Mouse (Mus musculus) CH12.LX (cell line): Measurements from ENCODE around the gene Ncor2. TPM values are rescaled to one million over a fixed set of nuclear protein-coding genes. Genes with fewer than 3 reads are reported as not detected.

Experiments used
- DNase-seq: peaks from one replicate; pipeline ENCODE4 v3.0.0-alpha.2; 2013; ENCODE audit errors: extremely low read depth
- H3K27ac ChIP-seq: 2 replicates; pipeline ENCODE4 v1.5.1; 2012; ENCODE audit warnings: low read depth, mild to moderate bottlenecking, control low read depth, moderate library complexity; ENCODE audit not compliant: insufficient read depth
- H3K27me3 ChIP-seq: replicated peaks from 2 replicates; pipeline ENCODE3; 2012; ENCODE audit warnings: inconsistent platforms
- H3K36me3 ChIP-seq, 2 experiments: replicated peaks in 1 of 2; 2 replicates each; pipeline versions ENCODE3 to v1.6.1; 2012; ENCODE audit warnings: inconsistent platforms in 1 of 2, low read length in 1 of 2, mild to moderate bottlenecking in 1 of 2, mixed read lengths in 1 of 2, moderate library complexity in 1 of 2; ENCODE audit not compliant: control insufficient read depth in 1 of 2, insufficient read depth in 1 of 2
- H3K4me1 ChIP-seq, 2 experiments: 2 replicates each; pipeline ENCODE4 v1.6.1; 2012; ENCODE audit warnings: inconsistent platforms in 1 of 2, moderate library complexity in 1 of 2; ENCODE audit not compliant: insufficient read depth in 2 of 2, control insufficient read depth in 1 of 2
- H3K4me2 ChIP-seq: 2 replicates; pipeline ENCODE4 v1.6.1; 2012; ENCODE audit warnings: low read depth, mild to moderate bottlenecking, control low read depth; ENCODE audit not compliant: poor library complexity, insufficient read depth, severe bottlenecking
- H3K4me3 ChIP-seq, 3 experiments: fragments of 150-350 bp in 1 of 3; sonication (generic) in 1 of 3; replicated peaks in 1 of 3; 2 replicates each; pipeline versions ENCODE3 to v1.5.1; 2011 to 2012; ENCODE audit warnings: low read depth in 2 of 3, low read length in 2 of 3, mild to moderate bottlenecking in 2 of 3, moderate library complexity in 2 of 3, control low read depth in 1 of 3, improper control_type of control experiment in 1 of 3, inconsistent platforms in 1 of 3, mixed read lengths in 1 of 3; ENCODE audit not compliant: poor library complexity in 1 of 3
- H3K79me2 ChIP-seq: replicated peaks from 2 replicates; pipeline ENCODE4 v1.6.1; 2012; ENCODE audit warnings: mild to moderate bottlenecking, moderate library complexity; ENCODE audit not compliant: control insufficient read depth, poor library complexity, insufficient read depth, severe bottlenecking; ENCODE audit errors: extremely low read depth
- H3K9ac ChIP-seq: 2 replicates; pipeline ENCODE4 v1.6.1; 2012; ENCODE audit warnings: low read depth, mild to moderate bottlenecking, control low read depth, moderate library complexity; ENCODE audit not compliant: insufficient read depth
- H3K9me3 ChIP-seq: replicated peaks from 2 replicates; pipeline ENCODE3; 2012; ENCODE audit warnings: low read length, inconsistent platforms, mixed read lengths
- CHD1 ChIP-seq: IDR thresholded peaks from 2 replicates; pipeline ENCODE4 v1.6.1; 2012; ENCODE audit warnings: low read depth, low read length, improper control_type of control experiment, inconsistent platforms
- CTCF ChIP-seq, 2 experiments: IDR thresholded peaks in 1 of 2; conservative IDR thresholded peaks in 1 of 2; 2 replicates each; pipeline ENCODE4 v1.5.1; 2011 to 2012; ENCODE audit warnings: low read depth in 2 of 2, low read length in 2 of 2, improper control_type of control experiment in 1 of 2, inconsistent platforms in 1 of 2, mild to moderate bottlenecking in 1 of 2, moderate library complexity in 1 of 2
- E2F4 ChIP-seq: IDR thresholded peaks from 2 replicates; pipeline ENCODE4 v1.6.1; 2011; ENCODE audit warnings: low read depth, low read length, improper control_type of control experiment; ENCODE audit not compliant: insufficient replicate concordance
- ELF1 ChIP-seq: IDR thresholded peaks from 2 replicates; pipeline ENCODE4 v1.6.1; 2014; ENCODE audit warnings: low read depth, mild to moderate bottlenecking, inconsistent platforms, low read length, improper control_type of control experiment
- EP300 ChIP-seq: IDR thresholded peaks from 2 replicates; pipeline ENCODE4 v1.6.1; 2011; ENCODE audit warnings: low read length, improper control_type of control experiment
- ETS1 ChIP-seq: conservative IDR thresholded peaks from 2 replicates; pipeline ENCODE4 v1.6.1; 2012; ENCODE audit warnings: low read depth, mild to moderate bottlenecking, inconsistent platforms, low read length, improper control_type of control experiment, moderate library complexity
- GABPA ChIP-seq: IDR thresholded peaks from 2 replicates; pipeline ENCODE4 v1.6.1; 2012; ENCODE audit warnings: low read depth, low read length, improper control_type of control experiment, inconsistent platforms; ENCODE audit not compliant: insufficient replicate concordance
- IRF4 ChIP-seq: IDR thresholded peaks from 2 replicates; pipeline ENCODE4 v1.6.1; 2014; ENCODE audit warnings: low read depth, mild to moderate bottlenecking, inconsistent platforms, low read length, improper control_type of control experiment
- JUN ChIP-seq: IDR thresholded peaks from 2 replicates; pipeline ENCODE4 v1.6.1; 2011; ENCODE audit warnings: low read depth, mild to moderate bottlenecking, low read length, improper control_type of control experiment, moderate library complexity; ENCODE audit not compliant: insufficient read depth
- JUND ChIP-seq: conservative IDR thresholded peaks from 2 replicates; pipeline ENCODE4 v1.6.1; 2011; ENCODE audit warnings: low read depth, low read length, improper control_type of control experiment
- MAFK ChIP-seq: IDR thresholded peaks from 2 replicates; pipeline ENCODE4 v1.6.1; 2011; ENCODE audit warnings: low read length, improper control_type of control experiment; ENCODE audit not compliant: insufficient replicate concordance
- MAZ ChIP-seq: IDR thresholded peaks from 2 replicates; pipeline ENCODE4 v1.6.1; 2012; ENCODE audit warnings: low read depth, mild to moderate bottlenecking, inconsistent platforms, low read length, improper control_type of control experiment, moderate library complexity
- MYC ChIP-seq: IDR thresholded peaks from 2 replicates; pipeline ENCODE4 v1.6.1; 2011; ENCODE audit warnings: low read depth, mild to moderate bottlenecking, improper control_type of control experiment, low read length
- NELFE ChIP-seq: IDR thresholded peaks from 2 replicates; pipeline ENCODE4 v1.6.1; 2011; ENCODE audit warnings: low read depth, low read length, improper control_type of control experiment
- RAD21 ChIP-seq: IDR thresholded peaks from 2 replicates; pipeline ENCODE4 v1.6.1; 2011; ENCODE audit warnings: low read depth, mild to moderate bottlenecking, low read length, improper control_type of control experiment, moderate library complexity
- RCOR1 ChIP-seq: conservative IDR thresholded peaks from 2 replicates; pipeline ENCODE4 v1.6.1; 2012; ENCODE audit warnings: low read depth, mild to moderate bottlenecking, inconsistent platforms, low read length, improper control_type of control experiment
- TBP ChIP-seq: conservative IDR thresholded peaks from 2 replicates; pipeline ENCODE4 v1.6.1; 2011; ENCODE audit warnings: low read depth, low read length, improper control_type of control experiment
- TCF12 ChIP-seq: IDR thresholded peaks from 2 replicates; pipeline ENCODE4 v1.6.1; 2014; ENCODE audit warnings: low read depth, mild to moderate bottlenecking, inconsistent platforms, low read length, improper control_type of control experiment
- UBTF ChIP-seq: IDR thresholded peaks from 2 replicates; pipeline ENCODE4 v1.6.1; 2012; ENCODE audit warnings: low read depth, mild to moderate bottlenecking, inconsistent platforms, low read length, improper control_type of control experiment, moderate library complexity
- USF1 ChIP-seq: IDR thresholded peaks from 2 replicates; pipeline ENCODE4 v1.6.1; 2014; ENCODE audit warnings: low read depth, mild to moderate bottlenecking, inconsistent platforms, low read length, improper control_type of control experiment
- USF2 ChIP-seq: conservative IDR thresholded peaks from 2 replicates; pipeline ENCODE4 v1.6.1; 2011; ENCODE audit warnings: low read depth, low read length, improper control_type of control experiment
- ZC3H11A ChIP-seq: IDR thresholded peaks from 2 replicates; pipeline ENCODE4 v1.6.1; 2012; ENCODE audit warnings: low read depth, mild to moderate bottlenecking, inconsistent platforms, low read length, improper control_type of control experiment
- ZKSCAN1 ChIP-seq: IDR thresholded peaks from 2 replicates; pipeline ENCODE4 v1.6.1; 2012; ENCODE audit warnings: low read depth, inconsistent platforms, low read length, improper control_type of control experiment, borderline replicate concordance
- dilution Hi-C: fragments of 300-500 bp; cut with MboI; formaldehyde crosslinking; loops from 2 replicates; pipeline ENCODE4 v1.14.3; 2020; ENCODE audit warnings: low sequenced_read_pairs; ENCODE audit not compliant: extremely low pct_unique_long_range_greater_than_20kb, extremely low pct_ligation_motif_present
- in situ Hi-C: fragments of 300-500 bp; cut with MboI; formaldehyde crosslinking; loops from 3 replicates; pipeline ENCODE4 v1.14.3; 2019; ENCODE audit warnings: low sequenced_read_pairs, low pct_ligation_motif_present, low pct_unique_long_range_greater_than_20kb, mixed read lengths
- polyA plus RNA-seq: library from polyadenylated mRNA; unstranded; fragments of >175 nt; gene quantifications from 2 replicates; pipeline ENCODE4 v1.2.1, GENCODE M21; 2012; ENCODE audit warnings: low read depth; ENCODE audit not compliant: insufficient read length
- total RNA-seq, 2 experiments: library from RNA; depleted of rRNA; stranded (reverse); fragments of 300-350 nt in 1 of 2; fragments of >200 nt in 1 of 2; gene quantifications; 2 replicates each; pipeline ENCODE4 v1.2.3; 2012 to 2014

Ncor2 gene
- total and polyA plus RNA-seq, 3 experiments: 3.9 to 44.7 (median 10.8) TPM

GRCm38 (mm10) chr5:125016421-125017242, 162.4 kb downstream of the Ncor2 start:
- DNase-seq: no peak
- Histone ChIP-seq H3K4me2 (no peak overlapping the region), H3K9ac (no peak overlapping the region), H3K27me3 (no peaks in the 10 kb centered on the region), H3K36me3 (peaks cover 40 to 88% of the 10 kb centered on the region in 2 experiments), H3K79me2 (no peaks in the 10 kb centered on the region), H3K9me3 (no peaks in the 10 kb centered on the region), H3K4me3 (no peak overlapping the region), H3K27ac (no peak overlapping the region), H3K4me1 (peaks cover 0 to 7% of the 10 kb centered on the region in 2 experiments; a peak in 2 of 4 replicates)
- TF ChIP-seq RCOR1 (no peak), RAD21 (no peak; the same call in 1 of the 2 replicates), USF2 (no peak), TBP (no peak), MYC (no peak), CTCF (conservative IDR thresholded peaks at IDR 0.05 in 1 of 2, IDR thresholded peaks at IDR 0.05 in 1 of 2; ENCODE audit: low read depth in 2 of 2, low read length in 2 of 2) (peak in 1 of 2 experiments; percentile 19; a peak in 1 of 4 replicates), E2F4 (no peak)
- dilution Hi-C loops: no loop called here
- in situ Hi-C loops: no loop called here

- no peaks in the 10 kb centered on the region for H3K9me3 ChIP-seq
- H3K79me2 ChIP-seq: no peaks in the 10 kb centered on the region
- H3K36me3 ChIP-seq: peaks cover 36 to 84% of the 10 kb centered on the region in 2 experiments
- in situ Hi-C loops: no loop called here
- no peak overlapping the region for H3K9ac ChIP-seq
- H3K27ac ChIP-seq: no peak overlapping the region
- no peak overlapping the region for H3K4me2 ChIP-seq
- no peak overlapping the region for H3K4me3 ChIP-seq
- no peaks in the 10 kb centered on the region for H3K27me3 ChIP-seq
- no peak for TF ChIP-seq ETS1
- no peak for TF ChIP-seq EP300
- no peak for TF ChIP-seq UBTF
- no peak for TF ChIP-seq GABPA
- no peak for TF ChIP-seq ZC3H11A
- TF ChIP-seq JUN: no peak
- no peak for TF ChIP-seq MAZ
- TF ChIP-seq RCOR1: no peak
- TF ChIP-seq CTCF (conservative IDR thresholded peaks at IDR 0.05 in 1 of 2, IDR thresholded peaks at IDR 0.05 in 1 of 2; ENCODE audit: low read depth in 2 of 2, low read length in 2 of 2): no peak
- no peak for TF ChIP-seq JUND
- no peak for TF ChIP-seq ELF1
- TF ChIP-seq CHD1: no peak
- no peak for TF ChIP-seq USF1
- no peak for TF ChIP-seq NELFE
- TF ChIP-seq TCF12: no peak
- no peak for TF ChIP-seq MAFK
- no peak for TF ChIP-seq TBP
- TF ChIP-seq ZKSCAN1: no peak
- TF ChIP-seq IRF4: no peak
- TF ChIP-seq, all 38 proteins: peak for 0
- DNase-seq: no peak
- peaks cover 4 to 17% of the 10 kb centered on the region in 2 experiments; a peak in 3 of 4 replicates for H3K4me1 ChIP-seq
- dilution Hi-C loops: no loop called here
Measured at GRCm38 (mm10) chr5:125015576-125015975, 163.4 kb downstream of the Ncor2 start.
